Mouse (Mus musculus) MEL (cell line): ENCODE results near the gene Dnm2. TPM values are rescaled to one million over a fixed set of nuclear protein-coding genes. Genes with fewer than 3 reads are reported as not detected.

Source experiments
- DNase-seq: peaks from one replicate; pipeline ENCODE4 v3.0.0; 2011; ENCODE audit warnings: low read depth, low spot score
- H3K27ac ChIP-seq: 2 replicates; pipeline ENCODE4 v1.5.1; 2012; ENCODE audit warnings: low read depth, mild to moderate bottlenecking, control low read depth, low read length, moderate library complexity; ENCODE audit not compliant: control insufficient read depth
- H3K27me3 ChIP-seq, 2 experiments: fragments of 150-350 bp in 1 of 2; sonication (generic) in 1 of 2; 2 replicates each; pipeline ENCODE4 v1.6.1; 2012; ENCODE audit warnings: low read length in 2 of 2, mild to moderate bottlenecking in 2 of 2, improper control_type of control experiment in 1 of 2, moderate library complexity in 1 of 2; ENCODE audit not compliant: insufficient read depth in 2 of 2, control insufficient read depth in 1 of 2
- H3K36me3 ChIP-seq, 2 experiments: 2 replicates each; pipeline ENCODE4 v1.6.1; 2012 to 2014; ENCODE audit warnings: low read length in 2 of 2, improper control_type of control experiment in 1 of 2, inconsistent platforms in 1 of 2, mild to moderate bottlenecking in 1 of 2; ENCODE audit not compliant: insufficient read depth in 2 of 2, control insufficient read depth in 1 of 2
- H3K4me1 ChIP-seq, 2 experiments: fragments of 150-350 bp in 1 of 2; sonication (generic) in 1 of 2; 2 replicates each; pipeline ENCODE4 v1.6.1; 2012; ENCODE audit warnings: low read length in 2 of 2, improper control_type of control experiment in 1 of 2, mild to moderate bottlenecking in 1 of 2; ENCODE audit not compliant: insufficient read depth in 2 of 2, control insufficient read depth in 1 of 2
- H3K4me3 ChIP-seq, 2 experiments: fragments of 150-350 bp in 1 of 2; sonication (generic) in 1 of 2; 2 replicates each; pipeline ENCODE4 v1.5.1; 2012; ENCODE audit warnings: low read depth in 2 of 2, low read length in 2 of 2, mild to moderate bottlenecking in 2 of 2, moderate library complexity in 2 of 2, control low read depth in 1 of 2, improper control_type of control experiment in 1 of 2; ENCODE audit not compliant: control insufficient read depth in 1 of 2, insufficient read depth in 1 of 2
- H3K79me2 ChIP-seq: 2 replicates; pipeline ENCODE4 v1.6.1; 2012; ENCODE audit warnings: mild to moderate bottlenecking, low read length, moderate library complexity; ENCODE audit not compliant: control insufficient read depth, poor library complexity, insufficient read depth
- H3K9ac ChIP-seq: 2 replicates; pipeline ENCODE4 v1.6.1; 2012; ENCODE audit warnings: low read depth, mild to moderate bottlenecking, control low read depth, low read length, moderate library complexity; ENCODE audit not compliant: control insufficient read depth, poor library complexity, severe bottlenecking
- H3K9me3 ChIP-seq: fragments of 150-350 bp; sonication (generic); replicated peaks from 2 replicates; pipeline ENCODE4 v1.6.1; 2012; ENCODE audit warnings: mild to moderate bottlenecking, low read length, improper control_type of control experiment, moderate library complexity; ENCODE audit not compliant: insufficient read depth
- BHLHE40 ChIP-seq: IDR thresholded peaks from 2 replicates; pipeline ENCODE4 v1.6.1; 2012; ENCODE audit warnings: low read depth, mild to moderate bottlenecking, inconsistent platforms, low read length, improper control_type of control experiment, borderline replicate concordance
- CHD1 ChIP-seq: IDR thresholded peaks from 2 replicates; pipeline ENCODE4 v1.6.1; 2012; ENCODE audit warnings: low read depth, mild to moderate bottlenecking, inconsistent platforms, low read length, improper control_type of control experiment
- CHD2 ChIP-seq: IDR thresholded peaks from 2 replicates; pipeline ENCODE4 v1.6.1; 2011; ENCODE audit warnings: low read length, improper control_type of control experiment
- CTCF ChIP-seq, 3 experiments: IDR thresholded peaks in 2 of 3; conservative IDR thresholded peaks in 1 of 3; 2 replicates each; pipeline ENCODE4 v1.5.1; 2011 to 2012; ENCODE audit warnings: low read length in 3 of 3, low read depth in 2 of 3, mild to moderate bottlenecking in 2 of 3, improper control_type of control experiment in 1 of 3, inconsistent platforms in 1 of 3, mixed read lengths in 1 of 3, moderate library complexity in 1 of 3; ENCODE audit not compliant: control insufficient read depth in 1 of 3, insufficient read depth in 1 of 3, poor library complexity in 1 of 3, severe bottlenecking in 1 of 3
- E2F4 ChIP-seq: IDR thresholded peaks from 2 replicates; pipeline ENCODE4 v1.6.1; 2011; ENCODE audit warnings: low read depth, low read length, improper control_type of control experiment, borderline replicate concordance
- ELF1 ChIP-seq: IDR thresholded peaks from 2 replicates; pipeline ENCODE4 v1.6.1; 2014; ENCODE audit warnings: low read depth, mild to moderate bottlenecking, inconsistent platforms, low read length, improper control_type of control experiment, moderate library complexity
- EP300 ChIP-seq, 2 experiments: IDR thresholded peaks; 2 replicates each; pipeline ENCODE4 v1.6.1; 2011; ENCODE audit warnings: improper control_type of control experiment in 2 of 2, low read length in 2 of 2, low read depth in 1 of 2, mild to moderate bottlenecking in 1 of 2
- ETS1 ChIP-seq: IDR thresholded peaks from 2 replicates; pipeline ENCODE4 v1.6.1; 2012; ENCODE audit warnings: low read depth, mild to moderate bottlenecking, inconsistent platforms, low read length, improper control_type of control experiment, moderate library complexity
- GABPA ChIP-seq: IDR thresholded peaks from 2 replicates; pipeline ENCODE4 v1.6.1; 2012; ENCODE audit warnings: low read depth, mild to moderate bottlenecking, inconsistent platforms, low read length, improper control_type of control experiment, moderate library complexity
- GATA1 ChIP-seq: IDR thresholded peaks from 2 replicates; pipeline ENCODE4 v1.6.1; 2011; ENCODE audit warnings: low read depth, low read length, improper control_type of control experiment
- JUND ChIP-seq: IDR thresholded peaks from 2 replicates; pipeline ENCODE4 v1.6.1; 2011; ENCODE audit warnings: low read depth, mild to moderate bottlenecking, improper control_type of control experiment, low read length
- KAT2A ChIP-seq: conservative IDR thresholded peaks from 2 replicates; pipeline ENCODE4 v1.6.1; 2012; ENCODE audit warnings: low read depth, low read length, improper control_type of control experiment, inconsistent platforms
- MEF2A ChIP-seq: IDR thresholded peaks from 2 replicates; pipeline ENCODE4 v1.6.1; 2014; ENCODE audit warnings: low read depth, mild to moderate bottlenecking, inconsistent platforms, low read length, improper control_type of control experiment; ENCODE audit not compliant: poor library complexity, insufficient replicate concordance, severe bottlenecking; ENCODE audit errors: extremely low read depth
- MXI1 ChIP-seq: IDR thresholded peaks from 2 replicates; pipeline ENCODE4 v1.6.1; 2011; ENCODE audit warnings: mild to moderate bottlenecking, low read depth, low read length, improper control_type of control experiment
- MYC ChIP-seq: IDR thresholded peaks from 2 replicates; pipeline ENCODE4 v1.6.1; 2011; ENCODE audit warnings: low read depth, mild to moderate bottlenecking, low read length, improper control_type of control experiment, moderate library complexity
- NELFE ChIP-seq: IDR thresholded peaks from 2 replicates; pipeline ENCODE4 v1.6.1; 2011; ENCODE audit warnings: low read depth, low read length, improper control_type of control experiment
- NRF1 ChIP-seq: IDR thresholded peaks from 2 replicates; pipeline ENCODE4 v1.6.1; 2014; ENCODE audit warnings: low read depth, mild to moderate bottlenecking, inconsistent platforms, low read length, improper control_type of control experiment, moderate library complexity; ENCODE audit not compliant: poor library complexity, insufficient read depth, severe bottlenecking
- POLR2A ChIP-seq, 2 experiments: IDR thresholded peaks; 2 replicates each; pipeline ENCODE4 v1.6.1; 2011 to 2012; ENCODE audit warnings: low read length in 2 of 2, mild to moderate bottlenecking in 2 of 2, control low read depth in 1 of 2, improper control_type of control experiment in 1 of 2, low read depth in 1 of 2, moderate library complexity in 1 of 2; ENCODE audit not compliant: control insufficient read depth in 1 of 2, insufficient read depth in 1 of 2, poor library complexity in 1 of 2
- RAD21 ChIP-seq: IDR thresholded peaks from 2 replicates; pipeline ENCODE4 v1.6.1; 2011; ENCODE audit warnings: mild to moderate bottlenecking, low read depth, low read length, improper control_type of control experiment
- RCOR1 ChIP-seq: IDR thresholded peaks from 2 replicates; pipeline ENCODE4 v1.6.1; 2012; ENCODE audit warnings: low read depth, mild to moderate bottlenecking, inconsistent platforms, low read length, improper control_type of control experiment
- SIN3A ChIP-seq: IDR thresholded peaks from 2 replicates; pipeline ENCODE4 v1.6.1; 2012; ENCODE audit warnings: low read length, improper control_type of control experiment, inconsistent platforms
- TAL1 ChIP-seq: IDR thresholded peaks from 2 replicates; pipeline ENCODE4 v1.6.1; 2012; ENCODE audit warnings: mild to moderate bottlenecking, inconsistent platforms, low read length, moderate library complexity, mixed read lengths
- TBP ChIP-seq: IDR thresholded peaks from 2 replicates; pipeline ENCODE4 v1.8.0; 2011; ENCODE audit warnings: low read depth, low read length, improper control_type of control experiment
- TCF12 ChIP-seq: IDR thresholded peaks from 2 replicates; pipeline ENCODE4 v1.6.1; 2014; ENCODE audit warnings: low read depth, mild to moderate bottlenecking, inconsistent platforms, low read length, improper control_type of control experiment, moderate library complexity
- UBTF ChIP-seq: IDR thresholded peaks from 2 replicates; pipeline ENCODE4 v1.6.1; 2012; ENCODE audit warnings: low read depth, mild to moderate bottlenecking, inconsistent platforms, low read length, improper control_type of control experiment, moderate library complexity, borderline replicate concordance; ENCODE audit not compliant: insufficient read depth
- USF1 ChIP-seq: IDR thresholded peaks from 2 replicates; pipeline ENCODE4 v1.6.1; 2014; ENCODE audit warnings: low read depth, mild to moderate bottlenecking, inconsistent platforms, low read length, improper control_type of control experiment, moderate library complexity
- USF2 ChIP-seq, 2 experiments: IDR thresholded peaks; 2 replicates each; pipeline ENCODE4 v1.6.1; 2011 to 2012; ENCODE audit warnings: improper control_type of control experiment in 2 of 2, low read length in 2 of 2, borderline replicate concordance in 1 of 2, inconsistent platforms in 1 of 2, low read depth in 1 of 2, mild to moderate bottlenecking in 1 of 2; ENCODE audit not compliant: insufficient read depth in 1 of 2
- ZKSCAN1 ChIP-seq: IDR thresholded peaks from 2 replicates; pipeline ENCODE4 v1.6.1; 2012; ENCODE audit warnings: low read depth, mild to moderate bottlenecking, inconsistent platforms, low read length, improper control_type of control experiment, moderate library complexity
- ZMIZ1 ChIP-seq: IDR thresholded peaks from 2 replicates; pipeline ENCODE4 v1.6.1; 2012; ENCODE audit warnings: low read depth, mild to moderate bottlenecking, inconsistent platforms, low read length, improper control_type of control experiment, moderate library complexity
- polyA plus RNA-seq, 2 experiments: library from polyadenylated mRNA; stranded (reverse) in 1 of 2; unstranded in 1 of 2; fragments of >175 nt in 1 of 2; fragments of >200 nt in 1 of 2; gene quantifications; 2 replicates each; pipeline versions ENCODE4 v1.2.1 to v1.2.4; 2012; ENCODE audit warnings: low replicate concordance in 2 of 2, low read depth in 1 of 2; ENCODE audit not compliant: insufficient read length in 2 of 2, insufficient read depth in 1 of 2, missing spikeins in 1 of 2
- total RNA-seq: library from RNA; depleted of rRNA; stranded (reverse); fragments of 300-350 nt; gene quantifications from 2 replicates; pipeline ENCODE4 v1.2.3, GENCODE M21; 2012

Dnm2 gene
- total and polyA plus RNA-seq, 3 experiments, result 117 to 832 (median 237) TPM

DNA sequence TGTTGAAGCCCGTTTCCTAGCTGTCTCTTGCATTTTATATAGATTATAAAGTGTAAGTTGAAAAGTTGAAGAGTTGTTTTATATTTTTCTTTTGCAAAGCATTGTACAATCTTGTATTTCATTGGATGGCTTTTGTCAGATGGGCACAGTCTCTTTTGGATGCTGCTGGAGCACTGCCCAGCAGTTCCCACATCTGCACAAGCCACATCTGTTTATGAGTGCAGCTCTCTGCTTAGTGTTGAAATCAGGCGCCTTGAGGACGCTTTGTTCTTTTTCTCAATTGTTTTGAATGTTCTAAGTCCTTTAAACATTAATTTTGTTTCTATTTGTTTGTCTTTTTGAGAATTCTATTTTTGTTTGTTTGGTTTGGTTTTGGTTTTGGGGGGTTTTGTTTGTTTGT is 13.5 kb downstream of the Dnm2 start:
- peaks cover 82% of the 10 kb centered on the region for H3K79me2 ChIP-seq
- no peak overlapping the region for H3K4me3 ChIP-seq
- peaks cover 51 to 57% of the 10 kb centered on the region in 2 experiments for H3K4me1 ChIP-seq
- DNase-seq, result peak; percentile 77
- TF ChIP-seq ZKSCAN1 (no peak), USF2 (IDR thresholded peaks at IDR 0.05; ENCODE audit: borderline replicate concordance in 1 of 2, insufficient read depth in 1 of 2, low read depth in 1 of 2, low read length in 2 of 2) (0 out of 4 replicates have a peak, but pooled peaks of 1 of the 2 experiments have one; percentile 46), MEF2A (no peak), E2F4 (no peak), RAD21 (no peak), SIN3A (no peak; the same call in 1 of the 2 replicates), USF1 (peak; percentile 85), EP300 (IDR thresholded peaks at IDR 0.05; ENCODE audit: low read depth in 1 of 2, low read length in 2 of 2) (no peak), MYC (no peak), TCF12 (peak; percentile 26; the same call in 1 of the 2 replicates), GABPA (no peak), MXI1 (0 out of 2 replicates have a peak, but pooled peaks have one; percentile 19), ZMIZ1 (no peak), CHD1 (no peak), NELFE (no peak), UBTF (no peak), ETS1 (peak; percentile 45; the same call in 1 of the 2 replicates), RCOR1 (peak; percentile 30; the same call in 1 of the 2 replicates), JUND (no peak), NRF1 (no peak)
- peak overlapping the region; percentile 6; the same call in 1 of the 2 replicates for H3K9ac ChIP-seq
- no peaks in the 10 kb centered on the region for H3K27me3 ChIP-seq
- H3K27ac ChIP-seq, result peak overlapping the region; percentile 73
- H3K36me3 ChIP-seq, result peaks cover 35 to 52% of the 10 kb centered on the region in 2 experiments
- H3K9me3 ChIP-seq, result no peaks in the 10 kb centered on the region

DNA sequence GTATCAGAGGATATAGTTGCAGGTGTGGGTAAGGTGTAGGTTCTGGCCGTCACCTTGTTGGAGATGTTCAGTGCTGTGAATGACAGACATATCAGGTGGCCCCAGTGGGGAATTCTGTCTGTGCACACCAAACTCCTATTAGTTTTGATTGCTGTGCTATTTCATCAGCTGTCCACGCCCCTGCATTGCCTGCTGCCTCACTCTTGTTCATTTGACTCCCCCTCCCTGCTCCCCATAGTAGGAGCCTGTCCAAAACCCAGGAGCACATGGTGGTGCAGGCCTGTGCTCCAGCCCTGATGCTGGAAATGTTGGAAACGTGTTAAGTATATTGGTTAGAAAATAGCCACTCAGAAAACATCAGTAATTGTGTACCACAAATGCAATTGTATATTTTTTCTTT is 14.7 kb downstream of the Dnm2 start:
- H3K27me3 ChIP-seq, result no peaks in the 10 kb centered on the region
- H3K36me3 ChIP-seq, result peaks cover 42 to 50% of the 10 kb centered on the region in 2 experiments
- H3K79me2 ChIP-seq, result peaks cover 72% of the 10 kb centered on the region
- H3K27ac ChIP-seq, result peak overlapping the region; percentile 73
- no peaks in the 10 kb centered on the region for H3K9me3 ChIP-seq
- peak; percentile 95 for DNase-seq
- H3K9ac ChIP-seq, result peak overlapping the region; percentile 55
- H3K4me1 ChIP-seq, result peaks cover 49 to 55% of the 10 kb centered on the region in 2 experiments
- no peak overlapping the region for H3K4me3 ChIP-seq
- TF ChIP-seq RAD21 (no peak), ETS1 (peak; percentile 94), ELF1 (peak; percentile 18; the same call in 1 of the 2 replicates), KAT2A (peak; percentile 79), JUND (no peak), SIN3A (peak; percentile 86), TAL1 (no peak), NELFE (no peak), GATA1 (peak; percentile 25; the same call in 1 of the 2 replicates), POLR2A (IDR thresholded peaks at IDR 0.05; ENCODE audit: control insufficient read depth in 1 of 2, insufficient read depth in 1 of 2, low read depth in 1 of 2, low read length in 2 of 2, poor library complexity in 1 of 2) (peak in 1 of 2 experiments; percentile 57; a peak in 2 of 4 replicates), GABPA (no peak), TCF12 (peak; percentile 81), MXI1 (peak; percentile 98), CTCF (IDR thresholded peaks at IDR 0.05 in 2 of 3, conservative IDR thresholded peaks at IDR 0.05 in 1 of 3; ENCODE audit: control insufficient read depth in 1 of 3, insufficient read depth in 1 of 3, low read depth in 2 of 3, low read length in 3 of 3, poor library complexity in 1 of 3, severe bottlenecking in 1 of 3) (no peak), CHD2 (no peak), TBP (0 out of 2 replicates have a peak, but pooled peaks have one; percentile 58), CHD1 (no peak), NRF1 (peak; percentile 35; the same call in 1 of the 2 replicates), ZMIZ1 (0 out of 2 replicates have a peak, but pooled peaks have one; percentile 18), BHLHE40 (peak; percentile 42), MYC (peak; percentile 96)
